Mouse (Mus musculus) olfactory bulb, adult 2 months (tissue): ENCODE measurements around the gene Acsbg1.

Experiments used
- CTCF ChIP-seq: fragments of 200-500 bp; IDR thresholded peaks from 2 replicates; pipeline ENCODE4 v1.5.1; 2012; ENCODE audit warnings: low read depth, mild to moderate bottlenecking, low read length, moderate library complexity; ENCODE audit not compliant: insufficient read depth
- POLR2A ChIP-seq: fragments of 200-500 bp; IDR thresholded peaks from 2 replicates; pipeline ENCODE4 v1.6.1; 2012; ENCODE audit warnings: mild to moderate bottlenecking, low read depth, low read length, moderate library complexity; ENCODE audit not compliant: insufficient read depth

- TF ChIP-seq CTCF (no peak), POLR2A (no peak)
Observed at GRCm38 (mm10) chr9:54558731-54559130, 102.9 kb downstream of the Acsbg1 start.
